Mouse (Mus musculus) C2C12 (cell line): ENCODE data around the gene Dkk3. TPM values are rescaled to one million over a fixed set of nuclear protein-coding genes. Genes with fewer than 3 reads are reported as not detected.

Source experiments
- H3K27me3 ChIP-seq: one replicate; pipeline ENCODE4 v1.6.1; 2011; ENCODE audit not compliant: control insufficient read depth, insufficient read depth, insufficient read length
- H3K36me3 ChIP-seq: one replicate; pipeline ENCODE4 v1.6.1; 2011; ENCODE audit not compliant: control insufficient read depth, insufficient read depth
- H3K4me3 ChIP-seq: one replicate; pipeline ENCODE4 v1.5.1; 2011; ENCODE audit warnings: mild to moderate bottlenecking, control low read depth; ENCODE audit not compliant: poor library complexity, insufficient read depth, severe bottlenecking
- H3K79me2 ChIP-seq: one replicate; pipeline ENCODE4 v1.6.1; 2011; ENCODE audit not compliant: control insufficient read depth, insufficient read depth
- H3K79me3 ChIP-seq: one replicate; pipeline ENCODE4 v1.6.1; 2011; ENCODE audit warnings: low read depth, control low read depth
- H3ac ChIP-seq: one replicate; pipeline ENCODE3; 2011; ENCODE audit warnings: low read depth; ENCODE audit not compliant: control insufficient read depth, insufficient read length
- CEBPB ChIP-seq: IDR thresholded peaks from one replicate; pipeline ENCODE4 v1.6.1; 2011; ENCODE audit warnings: low read depth, mild to moderate bottlenecking, control low read depth, moderate library complexity
- CTCF ChIP-seq: IDR thresholded peaks from one replicate; pipeline ENCODE4 v1.5.1; 2011; ENCODE audit not compliant: control insufficient read depth, insufficient read depth, insufficient read length
- FOSL1 ChIP-seq: IDR thresholded peaks from one replicate; pipeline ENCODE4 v1.8.0; 2011; ENCODE audit warnings: mild to moderate bottlenecking, low read length; ENCODE audit not compliant: poor library complexity, insufficient read depth, severe bottlenecking
- MAX ChIP-seq: IDR thresholded peaks from one replicate; pipeline ENCODE4 v1.6.1; 2011; ENCODE audit warnings: mild to moderate bottlenecking, control low read depth
- MYOD1 ChIP-seq: IDR thresholded peaks from one replicate; pipeline ENCODE4 v1.6.1; 2011; ENCODE audit warnings: low read depth; ENCODE audit not compliant: control insufficient read depth, insufficient read length
- MYOG ChIP-seq: IDR thresholded peaks from one replicate; pipeline ENCODE4 v1.6.1; 2011; ENCODE audit not compliant: control insufficient read depth, insufficient read length; ENCODE audit errors: extremely low read depth
- USF1 ChIP-seq: IDR thresholded peaks from one replicate; pipeline ENCODE4 v1.6.1; 2011; ENCODE audit warnings: low read depth, mild to moderate bottlenecking, control low read depth, moderate library complexity
- polyA plus RNA-seq: library from polyadenylated mRNA; unstranded; fragments of >200 nt; fragmentation: generic; extraction: Trizol; gene quantifications from one replicate; pipeline ENCODE4 v1.2.1, GENCODE M21; 2012; ENCODE audit warnings: missing spikeins

The Dkk3 gene
- polyA plus RNA-seq, 1 experiment = 0.01 TPM

- Histone ChIP-seq H3K79me3 (no peaks in the 10 kb centered on the region), H3K4me3 (no peak overlapping the region), H3K79me2 (no peaks in the 10 kb centered on the region), H3ac (no peak overlapping the region), H3K36me3 (peaks cover 60% of the 10 kb centered on the region), H3K27me3 (no peaks in the 10 kb centered on the region)
- no peak for TF ChIP-seq MAX
- TF ChIP-seq FOSL1 = no peak
Observed at GRCm38 (mm10) chr7:112084222-112084621, 74.6 kb downstream of the Dkk3 start.

GRCm38 (mm10) chr7:112082636-112083035, 76.2 kb downstream of the Dkk3 start:
- Histone ChIP-seq H3K4me3 (no peak overlapping the region), H3K79me3 (no peaks in the 10 kb centered on the region), H3ac (no peak overlapping the region), H3K79me2 (no peaks in the 10 kb centered on the region), H3K36me3 (peaks cover 58% of the 10 kb centered on the region), H3K27me3 (no peaks in the 10 kb centered on the region)
- TF ChIP-seq CTCF = no peak
- no peak for TF ChIP-seq MYOD1
- TF ChIP-seq MAX = no peak
- no peak for TF ChIP-seq MYOG

- no peak overlapping the region for H3ac ChIP-seq
Observed at GRCm38 (mm10) chr7:112074868-112075267, 84.0 kb downstream of the Dkk3 start.

More at GRCm38 (mm10) chr7:112074868-112075267, 84.0 kb downstream of the Dkk3 start:
- TF ChIP-seq USF1 (no peak), MYOG (no peak), CTCF (no peak), CEBPB (no peak), MAX (no peak), FOSL1 (no peak), MYOD1 (no peak)
- Histone ChIP-seq H3K79me3 (no peaks in the 10 kb centered on the region), H3K4me3 (no peak overlapping the region), H3K79me2 (no peaks in the 10 kb centered on the region), H3K36me3 (peaks cover 55% of the 10 kb centered on the region), H3K27me3 (no peaks in the 10 kb centered on the region)

Other genes with a start within 250 kb of the Dkk3 start
- 24.7 TPM for gene Usp47, start 135.6 kb downstream of the Dkk3 start, polyA plus RNA-seq
- 76.9 TPM for gene Mical2, start 66.8 kb upstream of the Dkk3 start, polyA plus RNA-seq